Mouse (Mus musculus): ENCODE measurements around the gene Cntln.

GRCm38 (mm10) chr4:85096033-85096432 lies 211.9 kb downstream of the Cntln start:
- TF ChIP-seq CTCF (conservative IDR thresholded peaks at IDR 0.05; ENCODE audit: insufficient read depth, insufficient read length, low read depth, low read length) = no peak
- TF ChIP-seq POLR2A (IDR thresholded peaks at IDR 0.05; ENCODE audit: low read depth, low read length) = no peak
